Mouse (Mus musculus): Measurements from ENCODE around the gene Trir. TPM values are rescaled to one million over a fixed set of nuclear protein-coding genes. Genes with fewer than 3 reads are reported as not detected.
A peak's percentile ranks its signal among the peaks of the same experiment; 100 is the strongest.

Gene Trir
- polyA plus RNA-seq, 2 experiments, result 135 to 168 TPM

DNA sequence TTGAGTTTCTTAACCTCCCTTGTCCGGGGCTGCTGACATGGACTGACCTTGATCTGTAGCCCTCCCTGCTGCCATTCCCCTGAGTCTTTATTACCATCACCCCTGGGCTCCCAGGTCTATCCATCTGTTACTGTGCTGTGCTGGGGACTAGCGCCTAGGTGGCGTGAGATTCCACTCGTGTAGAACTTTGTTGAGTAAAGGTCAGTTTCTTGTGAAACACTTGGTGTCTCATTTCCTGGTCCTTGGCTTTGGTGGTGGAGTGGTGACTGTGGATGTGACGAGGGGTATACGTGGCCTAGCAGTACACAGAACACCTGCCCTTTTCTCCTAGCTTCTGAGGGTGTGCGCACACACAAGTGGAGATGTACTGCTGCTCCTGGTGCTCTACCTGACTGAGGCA lies 30.7 kb downstream of the Trir start:
- Histone ChIP-seq H3K4me1 (ENCODE audit: control insufficient read depth, insufficient read depth, low read length) (no peaks in the 10 kb centered on the region), H3K27me3 (ENCODE audit: control insufficient read depth, insufficient read depth, low read length) (no peaks in the 10 kb centered on the region), H3K4me3 (replicated peaks; ENCODE audit: low read length) (no peak overlapping the region), H3K36me3 (ENCODE audit: control insufficient read depth, insufficient read depth, low read length) (peaks cover 53% of the 10 kb centered on the region), H3K9ac (ENCODE audit: low read depth, low read length, severe bottlenecking) (no peak overlapping the region), H3K9me3 (ENCODE audit: control insufficient read depth, low read length) (no peaks in the 10 kb centered on the region), H3K4me2 (replicated peaks; ENCODE audit: low read depth, low read length, severe bottlenecking) (no peak overlapping the region), H3K27ac (replicated peaks; ENCODE audit: low read depth, low read length) (no peak overlapping the region)
- WGBS, result 86% methylated on average over 7 of the region's 7 CpGs
- ATAC-seq (ENCODE audit: low FRiP score, low read depth) (no peak), DNase-seq (ENCODE audit: low spot score) (no peak)
- TF ChIP-seq POLR2A (IDR thresholded peaks at IDR 0.05; ENCODE audit: borderline replicate concordance, extremely low read depth, insufficient read depth, insufficient read length), result no peak

DNA sequence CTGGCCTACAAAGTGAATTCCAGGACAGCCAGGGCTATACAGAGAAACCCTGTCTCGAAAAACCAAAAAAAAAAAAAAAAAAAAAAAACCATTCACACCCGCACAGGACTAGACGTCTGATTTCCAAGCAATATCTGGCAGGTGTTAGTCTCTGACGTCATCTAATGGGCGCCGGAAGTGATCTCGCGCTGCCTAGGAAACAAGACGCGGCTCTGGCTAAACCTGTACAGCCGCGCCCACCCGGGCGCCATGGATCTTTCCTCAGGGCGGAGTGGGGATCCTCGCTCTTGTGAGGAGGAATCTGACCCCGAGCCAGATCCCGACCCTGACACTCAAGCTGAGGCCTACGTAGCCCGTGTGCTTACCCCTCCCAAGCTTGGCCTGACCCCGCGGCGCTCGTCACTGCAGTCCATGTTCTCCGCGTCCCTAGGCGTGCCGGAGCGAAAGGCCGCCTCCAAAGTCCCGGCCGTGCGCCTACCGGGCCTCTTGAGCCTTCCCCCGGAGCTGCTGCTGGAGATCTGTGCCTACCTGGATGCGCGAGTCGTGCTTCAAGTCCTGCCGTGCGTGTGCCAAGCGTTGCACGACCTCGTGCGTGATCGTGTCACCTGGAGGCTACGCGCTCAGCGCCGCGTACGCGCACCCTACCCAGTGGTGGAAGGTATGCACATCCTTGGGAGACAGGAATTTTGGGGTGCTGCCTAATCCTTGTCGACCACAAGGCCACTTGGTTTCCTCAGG lies 33.4 kb downstream of the Trir start, which contains the start of gene Fbxw9:
Gene Fbxw9, plus strand, starts transcription at position 177 of the 738 bp plus-strand sequence.
- ATAC-seq (ENCODE audit: low FRiP score, low read depth), result peak; percentile 90
- H3K36me3 ChIP-seq (ENCODE audit: control insufficient read depth, insufficient read depth, low read length), result peaks cover 26% of the 10 kb centered on the region
- H3K4me1 ChIP-seq (ENCODE audit: control insufficient read depth, insufficient read depth, low read length), result no peaks in the 10 kb centered on the region
- H3K27ac ChIP-seq (replicated peaks; ENCODE audit: low read depth, low read length), result no peak within 1 kb of the TSS
- no peaks in the 10 kb centered on the region for H3K27me3 ChIP-seq (ENCODE audit: control insufficient read depth, insufficient read depth, low read length)
- H3K9me3 ChIP-seq (ENCODE audit: control insufficient read depth, low read length), result no peaks in the 10 kb centered on the region
- peak within 1 kb of the TSS; percentile 67 for H3K4me2 ChIP-seq (replicated peaks; ENCODE audit: low read depth, low read length, severe bottlenecking)
- H3K4me3 ChIP-seq (replicated peaks; ENCODE audit: low read length), result peak within 1 kb of the TSS; percentile 73
- peak within 1 kb of the TSS; percentile 64 for H3K9ac ChIP-seq (ENCODE audit: low read depth, low read length, severe bottlenecking)
- WGBS, result under 1% methylated on average over 52 of the region's 53 CpGs
- DNase-seq (ENCODE audit: low spot score), result peak; percentile 96
- no peak for TF ChIP-seq POLR2A (IDR thresholded peaks at IDR 0.05; ENCODE audit: borderline replicate concordance, extremely low read depth, insufficient read depth, insufficient read length)

DNA sequence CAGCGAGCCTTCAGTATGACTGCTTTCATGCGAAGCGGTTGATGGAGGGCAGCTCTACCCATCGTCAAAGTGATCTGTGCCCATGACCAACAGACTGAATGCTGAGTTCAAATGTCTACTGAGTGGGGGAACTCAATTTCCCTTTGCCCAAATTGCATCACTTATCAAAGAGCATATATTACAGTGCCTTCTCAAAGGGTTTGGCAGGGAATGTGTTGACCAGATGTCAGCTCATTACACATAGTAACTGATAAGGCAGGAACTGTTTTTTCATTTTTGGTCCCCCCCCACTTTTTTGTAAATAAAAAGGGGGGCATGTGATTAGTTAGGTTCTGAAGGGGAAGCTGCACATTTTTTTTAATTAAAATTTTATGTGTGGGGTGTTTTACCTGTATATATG lies 36.0 kb downstream of the Trir start:
- no peaks in the 10 kb centered on the region for H3K9me3 ChIP-seq (ENCODE audit: control insufficient read depth, low read length)
- H3K36me3 ChIP-seq (ENCODE audit: control insufficient read depth, insufficient read depth, low read length), result peaks cover 19% of the 10 kb centered on the region
- no peak overlapping the region for H3K4me2 ChIP-seq (replicated peaks; ENCODE audit: low read depth, low read length, severe bottlenecking)
- no peak for TF ChIP-seq POLR2A (IDR thresholded peaks at IDR 0.05; ENCODE audit: borderline replicate concordance, extremely low read depth, insufficient read depth, insufficient read length)
- H3K27ac ChIP-seq (replicated peaks; ENCODE audit: low read depth, low read length), result no peak overlapping the region
- H3K9ac ChIP-seq (ENCODE audit: low read depth, low read length, severe bottlenecking), result no peak overlapping the region
- ATAC-seq (ENCODE audit: low FRiP score, low read depth) (no peak), DNase-seq (ENCODE audit: low spot score) (no peak)
- WGBS, result 94% methylated on average over 4 of the region's 4 CpGs
- no peaks in the 10 kb centered on the region for H3K4me1 ChIP-seq (ENCODE audit: control insufficient read depth, insufficient read depth, low read length)
- no peaks in the 10 kb centered on the region for H3K27me3 ChIP-seq (ENCODE audit: control insufficient read depth, insufficient read depth, low read length)
- no peak overlapping the region for H3K4me3 ChIP-seq (replicated peaks; ENCODE audit: low read length)

DNA sequence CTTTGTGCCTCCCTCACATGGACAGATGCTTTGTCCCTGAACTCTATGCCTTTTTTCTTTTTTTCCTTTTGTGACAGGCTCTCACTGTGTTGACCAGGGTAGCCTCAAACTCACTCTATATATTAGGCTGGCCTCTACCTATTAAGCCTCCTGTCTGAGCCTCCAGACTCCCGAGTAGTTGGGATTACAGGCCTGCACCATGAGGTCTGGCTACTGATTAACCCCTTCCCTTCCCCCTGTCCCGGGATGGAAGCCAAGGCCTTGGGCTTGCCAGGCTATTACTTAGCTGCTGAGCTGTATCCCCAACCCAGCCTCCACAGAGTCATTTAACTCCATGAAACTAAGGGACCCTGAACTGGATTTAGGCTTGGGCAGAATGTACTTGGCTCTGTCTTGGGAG lies 38.6 kb downstream of the Trir start:
- no peak overlapping the region for H3K9ac ChIP-seq (ENCODE audit: low read depth, low read length, severe bottlenecking)
- DNase-seq (ENCODE audit: low spot score) (no peak), ATAC-seq (ENCODE audit: low FRiP score, low read depth) (no peak)
- no peak for TF ChIP-seq POLR2A (IDR thresholded peaks at IDR 0.05; ENCODE audit: borderline replicate concordance, extremely low read depth, insufficient read depth, insufficient read length)
- no peaks in the 10 kb centered on the region for H3K4me1 ChIP-seq (ENCODE audit: control insufficient read depth, insufficient read depth, low read length)
- 33% methylated on average over 2 of the region's 2 CpGs for WGBS
- no peaks in the 10 kb centered on the region for H3K9me3 ChIP-seq (ENCODE audit: control insufficient read depth, low read length)
- peaks cover 27% of the 10 kb centered on the region for H3K36me3 ChIP-seq (ENCODE audit: control insufficient read depth, insufficient read depth, low read length)
- H3K4me2 ChIP-seq (replicated peaks; ENCODE audit: low read depth, low read length, severe bottlenecking), result no peak overlapping the region
- H3K27me3 ChIP-seq (ENCODE audit: control insufficient read depth, insufficient read depth, low read length), result no peaks in the 10 kb centered on the region
- H3K27ac ChIP-seq (replicated peaks; ENCODE audit: low read depth, low read length), result no peak overlapping the region
- no peak overlapping the region for H3K4me3 ChIP-seq (replicated peaks; ENCODE audit: low read length)

DNA sequence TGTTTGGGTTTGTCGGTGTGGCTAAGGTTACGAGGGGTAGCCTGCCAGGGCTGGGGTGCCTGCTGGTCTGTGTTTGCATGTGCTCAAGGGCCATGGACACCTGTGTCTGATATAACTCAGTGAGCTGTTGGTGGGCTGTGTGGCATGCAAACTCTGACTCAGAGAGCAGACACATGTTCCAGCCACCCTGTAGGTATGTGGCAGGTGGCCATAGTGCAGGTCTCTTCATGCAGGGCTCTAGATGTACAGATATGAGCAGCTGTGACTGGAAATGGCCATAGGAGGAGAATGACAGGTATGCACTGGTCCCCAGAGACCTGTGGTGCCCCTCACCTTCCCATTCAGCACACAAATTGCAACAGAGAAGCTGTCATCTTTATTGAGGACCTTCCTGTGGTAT lies 40.5 kb downstream of the Trir start:
- TF ChIP-seq POLR2A (IDR thresholded peaks at IDR 0.05; ENCODE audit: borderline replicate concordance, extremely low read depth, insufficient read depth, insufficient read length), result no peak
- 93% methylated on average over 2 of the region's 2 CpGs for WGBS
- DNase-seq (ENCODE audit: low spot score), result no peak

More for the DNA sequence above, 40.5 kb downstream of the Trir start:
- Histone ChIP-seq H3K36me3 (ENCODE audit: control insufficient read depth, insufficient read depth, low read length) (peaks cover 24% of the 10 kb centered on the region), H3K9ac (ENCODE audit: low read depth, low read length, severe bottlenecking) (no peak overlapping the region), H3K27me3 (ENCODE audit: control insufficient read depth, insufficient read depth, low read length) (no peaks in the 10 kb centered on the region), H3K4me3 (replicated peaks; ENCODE audit: low read length) (no peak overlapping the region), H3K4me1 (ENCODE audit: control insufficient read depth, insufficient read depth, low read length) (peaks cover 5% of the 10 kb centered on the region; the same call in 1 of the 2 replicates), H3K27ac (replicated peaks; ENCODE audit: low read depth, low read length) (no peak overlapping the region), H3K4me2 (replicated peaks; ENCODE audit: low read depth, low read length, severe bottlenecking) (no peak overlapping the region), H3K9me3 (ENCODE audit: control insufficient read depth, low read length) (no peaks in the 10 kb centered on the region)
- no peak for ATAC-seq (ENCODE audit: low FRiP score, low read depth)
